Comparison of ENCODE assay signal across 24 mouse cellular contexts in genomic region chr1:113384888-113385430, GRCm38 (mm10).
DNase-seq lines count a peak whose midpoint lies in the region; ATAC-seq and TF ChIP-seq lines count a peak whose summit lies in the region.
"Had no signal": no experiment of that assay in that cellular context is flagged by ENCODE, and none has a peak within 500 bp of the region (broad histone marks: within the 10 kb centered on the region; RNA-seq: fewer than 3 reads in every experiment).

No protein-coding gene starts in this region.

- H3K4me1 ChIP-seq in hindbrain, embryonic 10.5 days (replicated peaks): no peaks in the 10 kb centered on the region
- no peaks in the 10 kb centered on the region for H3K4me1 ChIP-seq in hindbrain, postnatal 0 days (ENCODE audit: insufficient read depth, low read length)
- H3K4me1 ChIP-seq: forebrain, embryonic 10.5 days; heart, embryonic 10.5 days; limb, embryonic 10.5 days; liver, embryonic 15.5 days; stomach, embryonic 15.5 days had no signal

- TF ChIP-seq CTCF in hindbrain, postnatal 0 days (IDR thresholded peaks at IDR 0.05; ENCODE audit: low read depth): no peak

- WGBS in hindbrain, embryonic 10.5 days: 50% methylated on average over 6 of the region's 6 CpGs
- 29% methylated on average over 6 of the region's 6 CpGs for WGBS in hindbrain, postnatal 0 days

- H3K4me3 ChIP-seq in hindbrain, embryonic 10.5 days: no peak overlapping the region
- H3K4me3 ChIP-seq in hindbrain, postnatal 0 days (ENCODE audit: low read length): no peak overlapping the region
- H3K4me3 ChIP-seq: forebrain, embryonic 10.5 days; heart, embryonic 10.5 days; limb, embryonic 10.5 days; liver, embryonic 15.5 days; stomach, embryonic 15.5 days had no signal

- peak; percentile 3 for DNase-seq in hindbrain, embryonic 10.5 days (ENCODE audit: low spot score)
- DNase-seq in hindbrain, postnatal 0 days (ENCODE audit: low spot score): no peak
- DNase-seq in retina, postnatal 1 day: peak; percentile 6
- no peak for DNase-seq in retina, embryonic 14.5 days (ENCODE audit: low spot score)
- DNase-seq in mesoderm, embryonic 11.5 days (ENCODE audit: low read depth, low spot score): peak; percentile 2
- no peak for DNase-seq in spleen, postnatal 4 days (ENCODE audit: low spot score in 2 of 2)
- DNase-seq in frontal cortex, postnatal 36 days (ENCODE audit: low spot score in 2 of 2): no peak
- no peak for DNase-seq in heart, adult 18-20 months
- DNase-seq: adrenal gland, postnatal 10 days; cerebellum, adult 8-10 months; cerebellum, postnatal 36 days; kidney, adult 18-20 months; kidney, postnatal 10 days; liver; lung, postnatal 4 days; right cerebral cortex, adult 18-20 months; right cerebral cortex, postnatal 4 days; thymus, postnatal 25 days had no signal

- no peaks in the 10 kb centered on the region for H3K27me3 ChIP-seq in hindbrain, embryonic 10.5 days (ENCODE audit: insufficient read depth, poor library complexity, severe bottlenecking)
- no peaks in the 10 kb centered on the region for H3K27me3 ChIP-seq in hindbrain, postnatal 0 days (ENCODE audit: insufficient read depth, low read length)
- H3K27me3 ChIP-seq: liver, embryonic 15.5 days; stomach, embryonic 15.5 days had no signal

- H3K27ac ChIP-seq in hindbrain, embryonic 10.5 days: no peak overlapping the region
- H3K27ac ChIP-seq in hindbrain, postnatal 0 days: no peak overlapping the region
- H3K27ac ChIP-seq: forebrain, embryonic 10.5 days; heart, embryonic 10.5 days; limb, embryonic 10.5 days; liver, embryonic 15.5 days; stomach, embryonic 15.5 days had no signal

- no peaks in the 10 kb centered on the region for H3K9me3 ChIP-seq in hindbrain, embryonic 10.5 days
- no peaks in the 10 kb centered on the region for H3K9me3 ChIP-seq in hindbrain, postnatal 0 days (ENCODE audit: low read length)
- H3K9me3 ChIP-seq: forebrain, embryonic 10.5 days; heart, embryonic 10.5 days; limb, embryonic 10.5 days; liver, embryonic 15.5 days; stomach, embryonic 15.5 days had no signal

- no peaks in the 10 kb centered on the region for H3K36me3 ChIP-seq in hindbrain, embryonic 10.5 days
- no peaks in the 10 kb centered on the region for H3K36me3 ChIP-seq in hindbrain, postnatal 0 days (ENCODE audit: insufficient read depth, low read length)
- H3K36me3 ChIP-seq: forebrain, embryonic 10.5 days; heart, embryonic 10.5 days; limb, embryonic 10.5 days; liver, embryonic 15.5 days; stomach, embryonic 15.5 days had no signal

- no peak overlapping the region for H3K4me2 ChIP-seq in hindbrain, postnatal 0 days (ENCODE audit: low read depth, low read length)
- H3K4me2 ChIP-seq: liver, embryonic 15.5 days; stomach, embryonic 15.5 days had no signal

- ATAC-seq in hindbrain, postnatal 0 days: no peak
- ATAC-seq: forebrain, embryonic 16.5 days had no signal

- H3K9ac ChIP-seq in hindbrain, postnatal 0 days (replicated peaks; ENCODE audit: low read length): no peak overlapping the region
- H3K9ac ChIP-seq: liver, embryonic 15.5 days; stomach, embryonic 15.5 days had no signal

Comparison
In these comparisons a context has a peak if more than half of its experiments do, and no peak if none do; other contexts are left out.
1. DNase-seq: peak in hindbrain, embryonic 10.5 days (single experiment), retina, postnatal 1 day (single experiment) and mesoderm, embryonic 11.5 days (single experiment); none in hindbrain, postnatal 0 days (single experiment), retina, embryonic 14.5 days (single experiment), spleen, postnatal 4 days (0 of 2), frontal cortex, postnatal 36 days (0 of 2) and heart, adult 18-20 months (0 of 2).